Mouse (Mus musculus): Measurements from ENCODE around the gene Fam19a3. TPM values are rescaled to one million over a fixed set of nuclear protein-coding genes. Genes with fewer than 3 reads are reported as not detected.

Gene Fam19a3
- polyA plus RNA-seq, 1 experiment from 2014 or later = not detected

GRCm38 (mm10) chr3:104811752-104812151, 30.1 kb upstream of the Fam19a3 start:
- ATAC-seq (ENCODE audit: low read depth) (no peak), DNase-seq (no peak)
- 68% methylated on average over 3 of the region's 3 CpGs for WGBS (ENCODE audit: insufficient replicate concordance)
- Histone ChIP-seq H3K9ac (no peak overlapping the region), H3K4me3 (replicated peaks) (no peak overlapping the region), H3K36me3 (peaks cover 12% of the 10 kb centered on the region; the same call in 1 of the 2 replicates), H3K9me3 (replicated peaks) (no peaks in the 10 kb centered on the region), H3K4me2 (no peak overlapping the region), H3K27me3 (no peaks in the 10 kb centered on the region), H3K27ac (no peak overlapping the region), H3K4me1 (replicated peaks) (peaks cover 21% of the 10 kb centered on the region)

- no peak overlapping the region for H3K4me3 ChIP-seq (replicated peaks)
- H3K4me2 ChIP-seq = no peak overlapping the region
- 82% methylated on average over 9 of the region's 9 CpGs for WGBS (ENCODE audit: insufficient replicate concordance)
- no peak overlapping the region for H3K27ac ChIP-seq
- no peaks in the 10 kb centered on the region for H3K27me3 ChIP-seq
- H3K36me3 ChIP-seq = peaks cover 33% of the 10 kb centered on the region
- no peak overlapping the region for H3K9ac ChIP-seq
- H3K4me1 ChIP-seq (replicated peaks) = no peaks in the 10 kb centered on the region
- DNase-seq (no peak), ATAC-seq (ENCODE audit: low read depth) (no peak)
- H3K9me3 ChIP-seq (replicated peaks) = no peaks in the 10 kb centered on the region
These were observed 23.9 kb upstream of the Fam19a3 start for GRCm38 (mm10) chr3:104805539-104805938.

DNA sequence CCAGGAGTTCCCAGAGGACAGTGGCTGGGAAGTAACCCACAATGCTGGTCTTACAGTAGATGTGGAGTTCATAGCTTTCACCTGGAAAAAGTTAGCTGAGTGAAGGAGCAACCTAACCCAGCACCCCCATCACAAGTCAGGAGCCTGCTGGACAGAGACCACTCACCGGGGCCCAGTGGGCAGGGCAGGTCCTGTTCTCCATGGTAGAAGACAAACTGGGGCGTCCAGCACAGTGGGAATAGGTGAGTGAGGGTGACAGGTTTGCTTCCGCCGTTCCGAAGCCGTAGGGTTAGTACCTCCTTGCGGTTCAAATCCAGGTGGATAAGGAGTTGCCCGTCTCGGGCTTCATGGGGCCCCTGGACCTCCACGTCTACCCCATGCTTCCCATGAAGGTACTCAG, 22.7 kb upstream of the Fam19a3 start:
- no peak overlapping the region for H3K9ac ChIP-seq
- H3K27ac ChIP-seq = no peak overlapping the region
- H3K27me3 ChIP-seq = no peaks in the 10 kb centered on the region
- peaks cover 45% of the 10 kb centered on the region for H3K36me3 ChIP-seq
- no peak for ATAC-seq (ENCODE audit: low read depth)
- DNase-seq = no peak
- H3K4me1 ChIP-seq (replicated peaks) = no peaks in the 10 kb centered on the region
- H3K4me3 ChIP-seq (replicated peaks) = no peak overlapping the region
- no peaks in the 10 kb centered on the region for H3K9me3 ChIP-seq (replicated peaks)
- 81% methylated on average over 10 of the region's 10 CpGs for WGBS (ENCODE audit: insufficient replicate concordance)
- H3K4me2 ChIP-seq = no peak overlapping the region

DNA sequence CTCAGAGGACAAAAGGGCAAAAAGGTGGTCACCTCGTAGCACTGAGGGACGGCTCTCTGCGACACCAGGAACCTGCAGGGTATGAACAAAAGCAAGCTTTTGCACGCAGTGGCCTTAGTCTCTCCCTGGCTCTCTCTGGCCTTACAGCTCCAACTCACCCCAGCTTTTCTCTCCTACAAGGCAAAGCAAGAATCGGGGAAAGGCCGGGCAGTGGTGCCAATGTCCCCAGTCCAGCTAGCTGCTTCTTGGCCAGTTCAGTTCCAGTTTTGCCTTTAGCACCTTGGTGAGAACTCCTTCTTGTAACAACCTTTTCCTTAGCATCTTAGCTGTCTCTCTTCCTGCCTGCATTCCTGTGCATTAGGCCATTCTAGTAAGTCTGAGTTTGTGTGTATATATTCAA, 19.8 kb upstream of the Fam19a3 start:
- no peak for ATAC-seq (ENCODE audit: low read depth)
- no peaks in the 10 kb centered on the region for H3K27me3 ChIP-seq
- no peak overlapping the region for H3K9ac ChIP-seq
- no peak overlapping the region for H3K4me3 ChIP-seq (replicated peaks)
- no peak for DNase-seq
- no peak overlapping the region for H3K27ac ChIP-seq
- H3K4me1 ChIP-seq (replicated peaks) = no peaks in the 10 kb centered on the region; the same call in 1 of the 2 replicates
- 84% methylated on average over 6 of the region's 6 CpGs for WGBS (ENCODE audit: insufficient replicate concordance)
- H3K36me3 ChIP-seq = peaks cover 66% of the 10 kb centered on the region
- no peaks in the 10 kb centered on the region for H3K9me3 ChIP-seq (replicated peaks)
- no peak overlapping the region for H3K4me2 ChIP-seq

GRCm38 (mm10) chr3:104800681-104801080, 19.0 kb upstream of the Fam19a3 start:
- H3K9ac ChIP-seq = no peak overlapping the region
- WGBS (ENCODE audit: insufficient replicate concordance) = 84% methylated on average over 11 of the region's 11 CpGs
- DNase-seq (no peak), ATAC-seq (ENCODE audit: low read depth) (no peak)
- H3K4me3 ChIP-seq (replicated peaks) = no peak overlapping the region
- H3K4me2 ChIP-seq = no peak overlapping the region
- no peaks in the 10 kb centered on the region for H3K9me3 ChIP-seq (replicated peaks)
- peaks cover 8% of the 10 kb centered on the region for H3K4me1 ChIP-seq (replicated peaks)
- H3K27me3 ChIP-seq = no peaks in the 10 kb centered on the region
- peaks cover 70% of the 10 kb centered on the region for H3K36me3 ChIP-seq
- no peak overlapping the region for H3K27ac ChIP-seq

DNA sequence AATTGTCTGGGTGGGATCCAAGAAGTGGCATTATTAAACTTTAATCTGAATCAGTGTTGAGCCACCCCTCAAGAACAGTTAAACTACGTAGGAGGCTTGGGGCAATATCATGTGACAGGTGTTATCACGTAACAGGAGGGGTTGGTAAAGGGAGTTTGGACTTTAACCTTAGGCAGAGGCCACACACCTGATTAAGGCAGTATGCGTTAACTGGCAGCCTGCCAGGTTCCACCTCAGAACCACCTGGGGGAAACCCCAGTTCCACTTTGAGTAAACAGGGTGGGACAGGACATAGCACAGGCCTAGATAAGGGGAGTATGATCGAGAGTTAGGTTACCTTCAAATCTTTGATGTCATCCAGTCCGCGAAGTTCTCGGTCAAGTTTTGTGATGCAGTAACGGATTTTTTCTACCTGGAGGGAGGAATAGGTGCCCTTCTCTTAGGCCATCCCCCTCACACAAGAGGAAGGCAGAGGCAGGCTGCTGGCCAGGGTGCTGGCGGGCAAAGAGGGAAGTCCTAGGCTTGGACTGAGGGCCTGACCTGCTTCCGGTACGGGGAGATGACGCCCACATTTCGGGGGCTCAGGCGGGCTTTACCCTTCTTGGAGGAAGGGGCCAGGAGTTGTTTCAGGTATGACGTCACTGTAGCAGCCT, 14.9 kb upstream of the Fam19a3 start:
- peak; percentile 44 for ATAC-seq (ENCODE audit: low read depth)

DNA sequence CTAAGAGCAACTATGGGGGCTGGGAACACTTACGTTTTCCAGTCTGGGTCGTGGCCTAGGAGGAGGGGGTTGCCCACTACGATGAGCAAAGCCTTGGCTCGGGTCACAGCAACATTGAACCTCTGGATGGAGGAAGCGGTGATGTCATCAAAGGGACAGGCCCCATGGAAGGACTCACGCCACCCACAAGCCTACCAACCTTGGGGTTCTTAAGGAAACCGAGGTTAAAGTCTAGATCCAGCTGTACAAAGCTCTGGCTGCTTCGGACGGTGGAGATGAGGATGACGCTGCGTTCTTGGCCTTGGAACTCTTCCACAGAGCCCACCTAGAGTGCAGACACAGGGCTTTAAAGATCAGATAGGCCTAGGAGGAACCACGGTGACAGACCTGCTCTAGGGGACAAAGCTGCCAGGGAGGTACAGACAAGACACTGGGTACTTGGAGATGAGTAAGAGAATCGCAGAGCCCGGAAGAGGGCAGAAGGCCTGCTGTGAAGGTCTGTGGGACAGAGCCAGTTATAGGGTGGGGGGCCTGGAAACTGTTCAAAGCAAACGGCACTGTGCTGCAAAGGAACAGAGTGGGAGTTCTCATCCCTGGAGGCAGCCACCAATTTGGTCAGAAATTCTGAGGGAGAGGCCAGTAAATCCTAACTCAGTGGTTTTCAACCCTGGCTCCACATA, 14.2 kb upstream of the Fam19a3 start:
- Histone ChIP-seq H3K4me3 (replicated peaks) (no peak overlapping the region), H3K9me3 (replicated peaks) (no peaks in the 10 kb centered on the region), H3K27me3 (no peaks in the 10 kb centered on the region), H3K4me2 (no peak overlapping the region), H3K9ac (no peak overlapping the region), H3K36me3 (peaks cover 49% of the 10 kb centered on the region), H3K27ac (peak overlapping the region; percentile 53; the same call in 1 of the 2 replicates), H3K4me1 (replicated peaks) (peaks cover 49% of the 10 kb centered on the region)
- ATAC-seq (ENCODE audit: low read depth) = no peak
- DNase-seq = no peak
- 61% methylated on average over 15 of the region's 15 CpGs for WGBS (ENCODE audit: insufficient replicate concordance)

More for the DNA sequence above, 14.9 kb upstream of the Fam19a3 start:
- peaks cover 56% of the 10 kb centered on the region for H3K36me3 ChIP-seq
- no peaks in the 10 kb centered on the region for H3K9me3 ChIP-seq (replicated peaks)
- 62% methylated on average over 15 of the region's 15 CpGs for WGBS (ENCODE audit: insufficient replicate concordance)
- no peak overlapping the region for H3K4me2 ChIP-seq
- DNase-seq = no peak
- H3K27me3 ChIP-seq = no peaks in the 10 kb centered on the region
- H3K4me1 ChIP-seq (replicated peaks) = peaks cover 42% of the 10 kb centered on the region
- no peak overlapping the region for H3K9ac ChIP-seq
- H3K4me3 ChIP-seq (replicated peaks) = no peak overlapping the region
- no peak overlapping the region for H3K27ac ChIP-seq

DNA sequence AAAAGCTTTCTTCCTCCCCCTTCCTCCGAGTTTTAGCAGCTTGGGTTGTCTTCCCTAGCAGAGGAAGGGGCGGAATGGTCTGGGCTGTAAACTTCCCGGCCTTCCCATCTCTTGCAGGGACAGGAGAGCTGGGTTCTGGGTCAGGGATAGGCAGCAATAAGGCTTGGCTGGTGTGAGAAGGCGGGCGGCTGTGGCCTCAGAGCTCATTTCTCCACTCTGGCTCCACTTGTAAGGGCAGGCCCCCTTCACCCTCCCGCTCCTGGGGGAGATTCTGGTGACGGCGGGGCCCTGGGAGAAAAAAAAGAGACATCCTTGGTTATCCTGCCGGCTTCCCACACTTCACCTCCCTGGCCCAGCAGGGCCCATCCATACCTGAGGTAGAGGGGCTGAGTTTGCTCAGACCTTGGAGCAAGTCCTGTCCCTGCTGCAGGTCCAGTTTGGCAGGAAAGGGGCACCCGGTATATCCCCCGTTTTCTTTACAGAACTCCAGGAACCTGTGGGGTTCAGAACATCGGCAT, 13.4 kb upstream of the Fam19a3 start:
- H3K36me3 ChIP-seq = peaks cover 41% of the 10 kb centered on the region
- peak overlapping the region; percentile 53 for H3K27ac ChIP-seq
- WGBS (ENCODE audit: insufficient replicate concordance) = 66% methylated on average over 12 of the region's 12 CpGs
- no peak overlapping the region for H3K4me3 ChIP-seq (replicated peaks)
- H3K9ac ChIP-seq = no peak overlapping the region
- no peak overlapping the region for H3K4me2 ChIP-seq
- DNase-seq = no peak
- H3K27me3 ChIP-seq = peaks cover 5% of the 10 kb centered on the region
- no peaks in the 10 kb centered on the region for H3K9me3 ChIP-seq (replicated peaks)
- peaks cover 56% of the 10 kb centered on the region for H3K4me1 ChIP-seq (replicated peaks)
- no peak for ATAC-seq (ENCODE audit: low read depth)

- peak; percentile 53 for DNase-seq
- Histone ChIP-seq H3K27ac (peak overlapping the region; percentile 60; the same call in 1 of the 2 replicates), H3K4me2 (0 out of 2 replicates have a peak overlapping the region, but pooled peaks have one; percentile 19), H3K4me1 (replicated peaks) (peaks cover 61% of the 10 kb centered on the region), H3K9ac (no peak overlapping the region), H3K27me3 (peaks cover 14% of the 10 kb centered on the region), H3K4me3 (replicated peaks) (no peak overlapping the region), H3K36me3 (peaks cover 33% of the 10 kb centered on the region), H3K9me3 (replicated peaks) (no peaks in the 10 kb centered on the region)
- 41% methylated on average over 20 of the region's 20 CpGs for WGBS (ENCODE audit: insufficient replicate concordance)
- peak; percentile 70 for ATAC-seq (ENCODE audit: low read depth)
These were observed 12.5 kb upstream of the Fam19a3 start for GRCm38 (mm10) chr3:104793871-104794828.

GRCm38 (mm10) chr3:104792360-104793270, 11.0 kb upstream of the Fam19a3 start:
- no peaks in the 10 kb centered on the region for H3K9me3 ChIP-seq (replicated peaks)
- ATAC-seq (ENCODE audit: low read depth) (no peak), DNase-seq (no peak)
- H3K36me3 ChIP-seq = peaks cover 24% of the 10 kb centered on the region
- no peak overlapping the region for H3K9ac ChIP-seq
- no peak overlapping the region for H3K4me2 ChIP-seq
- peaks cover 68% of the 10 kb centered on the region for H3K4me1 ChIP-seq (replicated peaks)
- no peak overlapping the region for H3K27ac ChIP-seq
- H3K4me3 ChIP-seq (replicated peaks) = no peak overlapping the region
- H3K27me3 ChIP-seq = peaks cover 29% of the 10 kb centered on the region
- 45% methylated on average over 15 of the region's 15 CpGs for WGBS (ENCODE audit: insufficient replicate concordance)
